Mouse (Mus musculus): ENCODE results near the gene Btbd35f21.
"Not testable (repeated sequence)": the region's sequence is repeated elsewhere in the genome, so short reads cannot be mapped to it uniquely, and the experiment has no call there.

Gene Btbd35f21

GRCm38 (mm10) chrX:32725809-32726208 is at the start of gene Btbd35f21:
Gene Btbd35f21, plus strand, starts transcription at chrX:32726109.
- DNase-seq (ENCODE audit: low read depth, low spot score): not testable (repeated sequence)

All from A20 (cell line).